Mouse (Mus musculus) gastrocnemius, postnatal 4 days (tissue): Measurements from ENCODE around the gene Olfr1333. TPM values are rescaled to one million over a fixed set of nuclear protein-coding genes. Genes with fewer than 3 reads are reported as not detected.
"Not testable (repeated sequence)": the region's sequence is repeated elsewhere in the genome, so short reads cannot be mapped to it uniquely, and the experiment has no call there.

ENCODE experiments used
- DNase-seq, 2 experiments: peaks; one replicate each; pipeline ENCODE4 v3.0.0; 2021 to 2022; ENCODE audit warnings: low spot score in 2 of 2, mixed read lengths in 2 of 2
- long read RNA-seq, 2 experiments: library from polyadenylated mRNA; stranded (forward); transcript quantifications; one replicate each; pipeline ENCODE4 v2.0.0; 2021
- total RNA-seq, 2 experiments: library from RNA; stranded (reverse); gene quantifications; 2 replicates each; pipeline ENCODE4 v1.2.3; 2021

Gene Olfr1333
- total RNA-seq = not detected
- long read RNA-seq, experiment 1 = 0 reads
- long read RNA-seq, experiment 2 = 0 reads

GRCm38 (mm10) chr4:118836179-118836578 lies at the start of gene Olfr1333:
Gene Olfr1333 (minus strand): TSS chr4:118836279.
- no peak for DNase-seq

GRCm38 (mm10) chr4:118867566-118867965 lies 31.5 kb upstream of the Olfr1333 start:
- no peak for DNase-seq

- DNase-seq = no peak
Measured at GRCm38 (mm10) chr4:118864349-118864748, 28.3 kb upstream of the Olfr1333 start, which contains the start of gene Olfr1331. Gene Olfr1331 (plus strand): TSS chr4:118864649.

GRCm38 (mm10) chr4:118862704-118863103 lies 26.6 kb upstream of the Olfr1333 start:
- DNase-seq = no peak

GRCm38 (mm10) chr4:118861791-118862190 lies 25.7 kb upstream of the Olfr1333 start:
- DNase-seq = no peak

GRCm38 (mm10) chr4:118818921-118819320 lies 17.2 kb downstream of the Olfr1333 start:
- DNase-seq = no peak

GRCm38 (mm10) chr4:118809844-118810243 lies 26.2 kb downstream of the Olfr1333 start, which contains the start of gene Olfr1335:
Gene Olfr1335 (minus strand): TSS chr4:118809944.
- DNase-seq = no peak

- DNase-seq = not testable (repeated sequence)
Measured at GRCm38 (mm10) chr4:118792796-118793195, 43.3 kb downstream of the Olfr1333 start.

GRCm38 (mm10) chr4:118782486-118782885 lies 53.6 kb downstream of the Olfr1333 start, which contains the start of gene Olfr1337:
Gene Olfr1337 (minus strand): TSS chr4:118782586.
- no peak for DNase-seq

Other genes with a start within 250 kb of the Olfr1333 start
- not detected for gene Cfap57, start 215.5 kb downstream of the Olfr1333 start, total RNA-seq
- gene Ebna1bp2, start 215.5 kb downstream of the Olfr1333 start, total RNA-seq = 10 to 100 TPM; 55.1 to 56.9 TPM
- not detected for gene Olfr62, start 177.3 kb downstream of the Olfr1333 start, total RNA-seq
- not detected for gene Olfr1342, start 143.5 kb downstream of the Olfr1333 start, total RNA-seq
- not detected for gene Olfr1341, start 132.8 kb downstream of the Olfr1333 start, total RNA-seq
- gene Olfr1340, start 116.1 kb downstream of the Olfr1333 start, total RNA-seq = not detected
- gene Olfr1339, start 104.1 kb downstream of the Olfr1333 start, total RNA-seq = not detected
- not detected for gene Olfr1338, start 77.5 kb downstream of the Olfr1333 start, total RNA-seq
- not detected for gene Olfr1337, start 53.7 kb downstream of the Olfr1333 start, total RNA-seq
- gene Olfr1335, start 26.3 kb downstream of the Olfr1333 start, total RNA-seq = not detected
- not detected for gene Olfr1331, start 28.4 kb upstream of the Olfr1333 start, total RNA-seq
- not detected for gene Olfr1330, start 52.3 kb upstream of the Olfr1333 start, total RNA-seq
- not detected for gene Olfr1329, start 81.2 kb upstream of the Olfr1333 start, total RNA-seq
- not detected for gene Olfr1328, start 102.3 kb upstream of the Olfr1333 start, total RNA-seq
- not detected for gene Lao1, start 125.3 kb upstream of the Olfr1333 start, total RNA-seq